Mouse (Mus musculus): Measurements from ENCODE around the gene Dcdc2b.

DNA sequence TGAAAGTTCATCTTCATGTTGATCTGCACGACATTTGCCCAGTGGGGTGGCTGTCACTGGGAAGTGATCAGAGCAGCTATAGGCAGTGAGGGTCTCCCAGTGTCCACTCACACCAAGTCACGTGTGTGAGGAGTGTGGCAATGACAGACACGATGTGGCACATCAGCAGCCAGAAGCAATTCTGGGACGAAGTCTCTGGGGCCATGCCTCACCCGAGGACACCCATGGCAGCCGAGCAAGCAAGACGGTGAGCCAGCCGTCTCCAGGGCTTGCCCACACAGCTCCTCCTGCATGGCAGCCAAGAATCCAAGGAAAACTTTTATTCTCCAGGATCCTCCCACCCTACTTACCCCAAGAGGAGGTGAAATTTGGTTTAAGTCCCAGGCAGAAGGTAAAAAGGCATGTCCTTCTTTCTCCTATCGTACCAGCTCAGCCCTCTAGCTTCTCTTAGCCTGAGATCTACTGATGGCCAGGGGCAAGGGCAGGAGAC lies 1.8 kb upstream of the Dcdc2b start:
- no peak for TF ChIP-seq CTCF (IDR thresholded peaks at IDR 0.05; ENCODE audit: low read depth)
- TF ChIP-seq EP300 (IDR thresholded peaks at IDR 0.05; ENCODE audit: low read depth): no peak

Measured in liver, postnatal 0 days (tissue).